25 mouse cellular contexts compared by ENCODE assay signal in genomic region chr12:76750866-76751459, GRCm38 (mm10). TPM values are rescaled to one million over a fixed set of nuclear protein-coding genes. Genes with fewer than 3 reads are reported as not detected.
DNase-seq lines count a peak whose midpoint lies in the region; ATAC-seq and TF ChIP-seq lines count a peak whose summit lies in the region.
"Had no signal": no experiment of that assay in that cellular context is flagged by ENCODE, and none has a peak within 500 bp of the region (broad histone marks: within the 10 kb centered on the region; RNA-seq: fewer than 3 reads in every experiment).

No protein-coding gene starts in this region.

- ATAC-seq in cerebellum, adult (ENCODE audit: insufficient number of reproducible peaks, low FRiP score, low TSS enrichment) = no peak
- no peak for ATAC-seq in liver, embryonic 11.5 days (replicated peaks; ENCODE audit: low FRiP score)
- ATAC-seq in intestine, embryonic 16.5 days = no peak
- ATAC-seq: forebrain, embryonic 15.5 days; intestine, embryonic 15.5 days had no signal

- 59% methylated on average over 16 of the region's 16 CpGs for WGBS in cerebellum, adult 2 months
- 80% methylated on average over 16 of the region's 16 CpGs for WGBS in liver, embryonic 11.5 days
- WGBS in intestine, embryonic 16.5 days = 83% methylated on average over 16 of the region's 16 CpGs

- H3K27me3 ChIP-seq in CH12.LX (replicated peaks) = peaks cover 5% of the 10 kb centered on the region
- H3K27me3 ChIP-seq in cerebellum, adult 2 months (ENCODE audit: control insufficient read depth, insufficient read depth, low read length) = no peaks in the 10 kb centered on the region
- no peaks in the 10 kb centered on the region for H3K27me3 ChIP-seq in liver, embryonic 11.5 days (replicated peaks; ENCODE audit: control insufficient read depth, insufficient read depth, low read length)
- no peaks in the 10 kb centered on the region for H3K27me3 ChIP-seq in intestine, embryonic 16.5 days (replicated peaks; ENCODE audit: control insufficient read depth, insufficient read depth, low read length)
- H3K27me3 ChIP-seq: embryonic facial prominence, embryonic 15.5 days; forebrain, embryonic 15.5 days; intestine, embryonic 15.5 days had no signal

- no peak; a peak in 1 of 4 replicates for TF ChIP-seq CTCF in CH12.LX (conservative IDR thresholded peaks at IDR 0.05 in 1 of 2, IDR thresholded peaks at IDR 0.05 in 1 of 2; ENCODE audit: low read depth in 2 of 2, low read length in 2 of 2)
- TF ChIP-seq CTCF in cerebellum, adult 2 months (IDR thresholded peaks at IDR 0.05; ENCODE audit: borderline replicate concordance, insufficient read depth, low read depth, low read length) = no peak

- peak; percentile 12; the same call in 1 of the 2 replicates for TF ChIP-seq EP300 in CH12.LX (IDR thresholded peaks at IDR 0.05; ENCODE audit: low read length)

- no peak for TF ChIP-seq POLR2A in CH12.LX (IDR thresholded peaks at IDR 0.05; ENCODE audit: low read depth, low read length)
- TF ChIP-seq POLR2A in cerebellum, adult 2 months (IDR thresholded peaks at IDR 0.05; ENCODE audit: borderline replicate concordance, insufficient read depth, low read length) = no peak

- H3K9ac ChIP-seq in CH12.LX (ENCODE audit: insufficient read depth, low read depth) = no peak overlapping the region
- H3K9ac ChIP-seq in liver, embryonic 11.5 days (ENCODE audit: low read depth, low read length) = no peak overlapping the region
- H3K9ac ChIP-seq in intestine, embryonic 16.5 days (ENCODE audit: low read depth, low read length) = no peak overlapping the region
- H3K9ac ChIP-seq: embryonic facial prominence, embryonic 15.5 days; forebrain, embryonic 15.5 days; heart, embryonic 12.5 days; hindbrain, embryonic 14.5 days; intestine, embryonic 15.5 days; kidney, embryonic 15.5 days had no signal

- no peak overlapping the region for H3K4me3 ChIP-seq in CH12.LX (replicated peaks in 1 of 3; ENCODE audit: low read depth in 2 of 3, low read length in 2 of 3, poor library complexity in 1 of 3)
- no peak overlapping the region for H3K4me3 ChIP-seq in cerebellum, adult 2 months (replicated peaks; ENCODE audit: insufficient read depth, low read depth, low read length)
- H3K4me3 ChIP-seq in liver, embryonic 11.5 days (ENCODE audit: low read depth, low read length) = no peak overlapping the region
- no peak overlapping the region for H3K4me3 ChIP-seq in intestine, embryonic 16.5 days (ENCODE audit: low read length)
- H3K4me3 ChIP-seq: embryonic facial prominence, embryonic 15.5 days; erythroblast, embryonic 14.5 days; forebrain, embryonic 10.5 days; forebrain, embryonic 15.5 days; heart, adult 2 months; heart, embryonic 12.5 days; hindbrain, embryonic 10.5 days; intestine, embryonic 15.5 days; kidney, embryonic 15.5 days had no signal

- in situ Hi-C loops in CH12.LX (cut with MboI; ENCODE audit: low pct_ligation_motif_present, low pct_unique_long_range_greater_than_20kb, low sequenced_read_pairs) = no loop called here

- no peak; the same call in 1 of the 2 replicates for TF ChIP-seq RAD21 in CH12.LX (IDR thresholded peaks at IDR 0.05; ENCODE audit: low read depth, low read length)

- dilution Hi-C loops in CH12.LX (cut with MboI; ENCODE audit: extremely low pct_ligation_motif_present, extremely low pct_unique_long_range_greater_than_20kb, low sequenced_read_pairs) = no loop called here

- no peak overlapping the region for H3K4me2 ChIP-seq in CH12.LX (ENCODE audit: insufficient read depth, low read depth, poor library complexity, severe bottlenecking)
- no peak overlapping the region for H3K4me2 ChIP-seq in liver, embryonic 11.5 days
- H3K4me2 ChIP-seq in intestine, embryonic 16.5 days (ENCODE audit: low read depth, low read length) = no peak overlapping the region
- H3K4me2 ChIP-seq: embryonic facial prominence, embryonic 15.5 days; forebrain, embryonic 15.5 days; heart, embryonic 12.5 days; hindbrain, embryonic 14.5 days; intestine, embryonic 15.5 days; kidney, embryonic 15.5 days had no signal

- H3K9me3 ChIP-seq in CH12.LX (replicated peaks; ENCODE audit: low read length) = peaks cover 3% of the 10 kb centered on the region
- no peaks in the 10 kb centered on the region for H3K9me3 ChIP-seq in liver, embryonic 11.5 days (ENCODE audit: control insufficient read depth, low read length)
- H3K9me3 ChIP-seq in intestine, embryonic 16.5 days (ENCODE audit: control insufficient read depth, low read length) = no peaks in the 10 kb centered on the region
- H3K9me3 ChIP-seq: embryonic facial prominence, embryonic 15.5 days; forebrain, embryonic 10.5 days; forebrain, embryonic 15.5 days; heart, embryonic 12.5 days; intestine, embryonic 15.5 days; kidney, embryonic 15.5 days had no signal

- no peaks in the 10 kb centered on the region for H3K36me3 ChIP-seq in CH12.LX (replicated peaks in 1 of 2; ENCODE audit: control insufficient read depth in 1 of 2, insufficient read depth in 1 of 2, low read length in 1 of 2)
- H3K36me3 ChIP-seq in liver, embryonic 11.5 days (ENCODE audit: control insufficient read depth, insufficient read depth, low read length) = no peaks in the 10 kb centered on the region
- no peaks in the 10 kb centered on the region for H3K36me3 ChIP-seq in intestine, embryonic 16.5 days (ENCODE audit: control insufficient read depth, insufficient read depth, low read length)
- H3K36me3 ChIP-seq: embryonic facial prominence, embryonic 15.5 days; forebrain, embryonic 10.5 days; forebrain, embryonic 15.5 days; heart, embryonic 12.5 days; hindbrain, embryonic 10.5 days; intestine, embryonic 15.5 days; kidney, embryonic 15.5 days had no signal

- DNase-seq in cerebellum, adult 11-12 months = peak; percentile 62
- DNase-seq in CH12.LX (ENCODE audit: extremely low read depth) (peak; percentile 12), MN1 (ENCODE audit: low spot score) (no peak)
- DNase-seq in cerebellum, adult 2 months = peak; percentile 58 to 71
- peak; percentile 59 to 64 for DNase-seq in cerebellum, postnatal 10 days
- no peak for DNase-seq in liver, embryonic 11.5 days (ENCODE audit: low spot score)
- DNase-seq: adrenal gland, adult 8-10 months; gastrocnemius, postnatal 10 days; heart, adult 2 months; kidney, adult 2 months had no signal

- H3K27ac ChIP-seq in CH12.LX (ENCODE audit: insufficient read depth, low read depth) = no peak overlapping the region
- no peak overlapping the region for H3K27ac ChIP-seq in cerebellum, adult 2 months (ENCODE audit: insufficient read depth, low read length)
- H3K27ac ChIP-seq in liver, embryonic 11.5 days (ENCODE audit: low read depth, low read length) = no peak overlapping the region
- H3K27ac ChIP-seq in intestine, embryonic 16.5 days (ENCODE audit: low read length) = no peak overlapping the region
- H3K27ac ChIP-seq: embryonic facial prominence, embryonic 15.5 days; forebrain, embryonic 10.5 days; forebrain, embryonic 15.5 days; heart, adult 2 months; hindbrain, embryonic 10.5 days; hindbrain, embryonic 14.5 days; intestine, embryonic 15.5 days; kidney, embryonic 15.5 days had no signal

- peaks cover 6 to 7% of the 10 kb centered on the region in 2 experiments; a peak in 3 of 4 replicates for H3K4me1 ChIP-seq in CH12.LX (ENCODE audit: control insufficient read depth in 1 of 2, insufficient read depth in 2 of 2)
- H3K4me1 ChIP-seq in cerebellum, adult 2 months (ENCODE audit: control insufficient read depth, insufficient read depth, low read length) = peaks cover 3% of the 10 kb centered on the region; the same call in 1 of the 2 replicates
- no peaks in the 10 kb centered on the region for H3K4me1 ChIP-seq in liver, embryonic 11.5 days (replicated peaks; ENCODE audit: control insufficient read depth, insufficient read depth, low read length)
- no peaks in the 10 kb centered on the region for H3K4me1 ChIP-seq in intestine, embryonic 16.5 days (ENCODE audit: control insufficient read depth, insufficient read depth, low read length)
- H3K4me1 ChIP-seq: embryonic facial prominence, embryonic 15.5 days; forebrain, embryonic 10.5 days; forebrain, embryonic 15.5 days; heart, embryonic 12.5 days; hindbrain, embryonic 10.5 days; intestine, embryonic 15.5 days; kidney, embryonic 15.5 days had no signal

- H3K79me2 ChIP-seq in CH12.LX (replicated peaks; ENCODE audit: control insufficient read depth, extremely low read depth, insufficient read depth, poor library complexity, severe bottlenecking) = no peaks in the 10 kb centered on the region

TF ChIP-seq in CH12.LX, 34 proteins besides CTCF, POLR2A, EP300 and RAD21 (continues in another document):
- TF ChIP-seq JUN (IDR thresholded peaks at IDR 0.05; ENCODE audit: insufficient read depth, low read depth, low read length) (peak; percentile 83; the same call in 1 of the 2 replicates), JUND (conservative IDR thresholded peaks at IDR 0.05; ENCODE audit: low read depth, low read length) (peak; percentile 53; the same call in 1 of the 2 replicates)

RNA-seq across cellular contexts. Expression of gene Churc1, which starts 14.4 kb away (rescaled TPM):
- 87.1 and 92.0 TPM in 2 replicates for total RNA-seq in CH12.LX (2012; rRNA removed)
- 139 and 160 TPM in 2 replicates for total RNA-seq in CH12.LX (2014; rRNA removed)
- polyA plus RNA-seq in CH12.LX (2012; ENCODE audit: insufficient read length, low read depth) = 48.9 and 52.0 TPM in 2 replicates
- polyA plus RNA-seq in cerebellum, adult 2 months (2012; rRNA removed) = 79.9 and 86.0 TPM in 2 replicates
- polyA plus RNA-seq in liver, embryonic 11.5 days (2014; fragmentation: Nextera tagmentation; extraction: Ambion mirVana) = 144 and 154 TPM in 2 replicates
- 121 and 130 TPM in 2 replicates for polyA plus RNA-seq in intestine, embryonic 16.5 days (2015; fragmentation: Nextera tagmentation; extraction: Ambion mirVana)

RNA-seq across cellular contexts. Expression of gene Fntb, which starts 14.4 kb away (rescaled TPM):
- total RNA-seq in CH12.LX (2012; rRNA removed) (8.8 and 9.2 TPM in 2 replicates), CH12.LX (2014; rRNA removed) (4.8 and 5.6 TPM in 2 replicates)
- polyA plus RNA-seq in CH12.LX (2012; ENCODE audit: insufficient read length, low read depth) = 19.5 and 25.3 TPM in 2 replicates
- 55.9 and 61.3 TPM in 2 replicates for polyA plus RNA-seq in cerebellum, adult 2 months (2012; rRNA removed)
- polyA plus RNA-seq in liver, embryonic 11.5 days (2014; fragmentation: Nextera tagmentation; extraction: Ambion mirVana) = 41.6 and 43.8 TPM in 2 replicates
- 27.9 and 29.5 TPM in 2 replicates for polyA plus RNA-seq in intestine, embryonic 16.5 days (2015; fragmentation: Nextera tagmentation; extraction: Ambion mirVana)

RNA-seq across cellular contexts. Expression of gene Sptb, which starts 40.6 kb away (rescaled TPM):
- total RNA-seq in CH12.LX (2012; rRNA removed) (0.04 and 0.08 TPM in 2 replicates), CH12.LX (2014; rRNA removed) (0.01 and 0.03 TPM in 2 replicates)
- 0.04 and 0.08 TPM in 2 replicates for polyA plus RNA-seq in CH12.LX (2012; ENCODE audit: insufficient read length, low read depth)
- polyA plus RNA-seq in cerebellum, adult 2 months (2012; rRNA removed) = 101 and 111 TPM in 2 replicates
- 53.4 and 61.2 TPM in 2 replicates for polyA plus RNA-seq in liver, embryonic 11.5 days (2014; fragmentation: Nextera tagmentation; extraction: Ambion mirVana)
- polyA plus RNA-seq in intestine, embryonic 16.5 days (2015; fragmentation: Nextera tagmentation; extraction: Ambion mirVana) = 0.98 and 1.2 TPM in 2 replicates

RNA-seq across cellular contexts. Expression of gene Gpx2, which starts 44.4 kb away (rescaled TPM):
- total RNA-seq in CH12.LX (2012; rRNA removed) = not detected in 2 replicates
- total RNA-seq in CH12.LX (2014; rRNA removed) = not detected in 2 replicates
- polyA plus RNA-seq in CH12.LX (2012; ENCODE audit: insufficient read length, low read depth) = not detected in 2 replicates
- 2.5 and 3.4 TPM in 2 replicates for polyA plus RNA-seq in cerebellum, adult 2 months (2012; rRNA removed)
- not detected in 2 replicates for polyA plus RNA-seq in liver, embryonic 11.5 days (2014; fragmentation: Nextera tagmentation; extraction: Ambion mirVana)
- polyA plus RNA-seq in intestine, embryonic 16.5 days (2015; fragmentation: Nextera tagmentation; extraction: Ambion mirVana) = 69.0 and 91.0 TPM in 2 replicates
- total RNA-seq: adrenal gland, postnatal 4 days; gastrocnemius, postnatal 10 days; gastrocnemius, postnatal 4 days; heart, adult 2 months; heart, postnatal 25 days had no signal
- polyA plus RNA-seq: C2C12; erythroblast, embryonic 14.5 days; forebrain, embryonic 15.5 days; heart, embryonic 12.5 days; hindbrain, embryonic 10.5 days; kidney, embryonic 15.5 days had no signal

Comparison
In these comparisons a context has a peak if more than half of its experiments do, and no peak if none do; other contexts are left out.
1. DNase-seq: peak in cerebellum, adult 11-12 months (single experiment), CH12.LX (single experiment), cerebellum, adult 2 months (2 of 2) and cerebellum, postnatal 10 days (2 of 2); none in liver, embryonic 11.5 days (single experiment) and MN1 (single experiment).
2. RNA of gene Sptb, which starts 40.6 kb away (polyA plus RNA-seq): 101 to 111 TPM in cerebellum, adult 2 months and 53.4 to 61.2 TPM in liver, embryonic 11.5 days; 0.98 to 1.2 TPM in intestine, embryonic 16.5 days and 0.04 to 0.08 TPM in CH12.LX; every median in the first group is over 10 times any median in the second.